Mouse (Mus musculus): Measurements from ENCODE around the gene Lpcat1.

The Lpcat1 gene

GRCm38 (mm10) chr13:73467034-73467420 is at the start of gene Lpcat1:
Gene Lpcat1 (plus strand): TSS chr13:73467197.
- DNase-seq (ENCODE audit: low spot score): peak; percentile 78

GRCm38 (mm10) chr13:73417478-73418220 is 49.3 kb upstream of the Lpcat1 start:
- no peak for DNase-seq (ENCODE audit: low spot score)

- no peak for DNase-seq (ENCODE audit: low spot score)
These were observed 48.7 kb upstream of the Lpcat1 start for GRCm38 (mm10) chr13:73418297-73418696.

GRCm38 (mm10) chr13:73419244-73419643 is 47.8 kb upstream of the Lpcat1 start:
- DNase-seq (ENCODE audit: low spot score): no peak

- DNase-seq (ENCODE audit: low spot score): no peak
These were observed 44.0 kb upstream of the Lpcat1 start for GRCm38 (mm10) chr13:73423043-73423442.

- no peak for DNase-seq (ENCODE audit: low spot score)
These were observed 42.0 kb upstream of the Lpcat1 start for GRCm38 (mm10) chr13:73425035-73425434.

- DNase-seq (ENCODE audit: low spot score): peak; percentile 63
These were observed 41.0 kb upstream of the Lpcat1 start for GRCm38 (mm10) chr13:73425839-73426490.

- DNase-seq (ENCODE audit: low spot score): no peak
These were observed 40.4 kb upstream of the Lpcat1 start for GRCm38 (mm10) chr13:73426587-73426986.

GRCm38 (mm10) chr13:73429605-73430321 is 37.2 kb upstream of the Lpcat1 start:
- DNase-seq (ENCODE audit: low spot score): no peak

- DNase-seq (ENCODE audit: low spot score): no peak
These were observed 34.4 kb upstream of the Lpcat1 start for GRCm38 (mm10) chr13:73432466-73433149.

GRCm38 (mm10) chr13:73433681-73434535 is 33.1 kb upstream of the Lpcat1 start:
- no peak for DNase-seq (ENCODE audit: low spot score)

- no peak for DNase-seq (ENCODE audit: low spot score)
These were observed 32.3 kb upstream of the Lpcat1 start for GRCm38 (mm10) chr13:73434687-73435086.

- no peak for DNase-seq (ENCODE audit: low spot score)
These were observed 31.3 kb upstream of the Lpcat1 start for GRCm38 (mm10) chr13:73435662-73436061.

- DNase-seq (ENCODE audit: low spot score): no peak
These were observed 27.9 kb upstream of the Lpcat1 start for GRCm38 (mm10) chr13:73439057-73439456.

- DNase-seq (ENCODE audit: low spot score): no peak
These were observed 26.0 kb upstream of the Lpcat1 start for GRCm38 (mm10) chr13:73441032-73441431.

- no peak for DNase-seq (ENCODE audit: low spot score)
These were observed 25.3 kb upstream of the Lpcat1 start for GRCm38 (mm10) chr13:73441686-73442085.

- DNase-seq (ENCODE audit: low spot score): no peak
These were observed 24.6 kb upstream of the Lpcat1 start for GRCm38 (mm10) chr13:73442431-73442830.

- no peak for DNase-seq (ENCODE audit: low spot score)
These were observed 23.7 kb upstream of the Lpcat1 start for GRCm38 (mm10) chr13:73443093-73443821.

GRCm38 (mm10) chr13:73445087-73445486 is 21.9 kb upstream of the Lpcat1 start:
- DNase-seq (ENCODE audit: low spot score): no peak

GRCm38 (mm10) chr13:73446076-73446475 is 20.9 kb upstream of the Lpcat1 start:
- no peak for DNase-seq (ENCODE audit: low spot score)

- no peak for DNase-seq (ENCODE audit: low spot score)
These were observed 20.5 kb upstream of the Lpcat1 start for GRCm38 (mm10) chr13:73446494-73446893.

Data from ovary, postnatal 14 days (tissue).